ENCODE assay signal across 8 mouse cellular contexts in the genomic region with DNA sequence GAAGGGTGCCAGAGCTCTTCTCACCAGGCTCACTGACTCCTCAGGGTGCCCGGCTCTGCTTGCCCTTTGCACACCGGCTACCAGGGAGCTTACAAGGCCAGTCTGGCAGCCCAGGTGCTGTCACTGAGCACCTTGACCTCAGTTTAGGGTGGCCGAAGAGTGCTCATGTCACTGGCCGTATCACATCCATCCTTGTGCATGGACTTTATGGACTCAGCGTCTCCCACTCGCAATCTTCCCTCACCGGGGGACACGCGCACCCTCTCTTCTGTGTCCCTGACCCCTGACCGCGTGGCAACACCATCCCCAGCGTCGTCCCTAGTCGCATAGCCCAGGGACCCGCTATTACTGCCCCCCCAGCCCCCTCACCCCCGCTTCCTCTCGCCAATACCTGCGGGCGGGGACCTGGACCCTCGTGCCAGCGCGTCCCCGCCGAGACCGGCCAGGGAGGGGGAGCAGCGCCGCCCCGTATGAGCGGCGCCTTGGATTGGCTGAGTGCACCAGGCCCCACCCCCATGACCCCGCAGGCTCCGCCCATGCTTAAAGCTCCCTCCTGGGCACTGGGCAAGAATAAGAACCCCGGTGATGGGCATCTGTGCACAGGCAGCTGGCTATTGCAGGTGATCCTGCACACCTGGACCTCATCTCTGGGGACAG. TPM values are rescaled to one million over a fixed set of nuclear protein-coding genes. Genes with fewer than 3 reads are reported as not detected.
DNase-seq lines count a peak whose midpoint lies in the region; ATAC-seq and TF ChIP-seq lines count a peak whose summit lies in the region.

No protein-coding gene starts in this region.

- peak overlapping the region; percentile 46 for H3K9ac ChIP-seq in lung, embryonic 15.5 days

- H3K36me3 ChIP-seq in G1E (replicated peaks) = no peaks in the 10 kb centered on the region
- no peaks in the 10 kb centered on the region for H3K36me3 ChIP-seq in erythroblast, embryonic 14.5 days (ENCODE audit: control insufficient read depth)
- no peaks in the 10 kb centered on the region for H3K36me3 ChIP-seq in lung, embryonic 15.5 days

- no peaks in the 10 kb centered on the region for H3K9me3 ChIP-seq in G1E (replicated peaks)
- no peaks in the 10 kb centered on the region for H3K9me3 ChIP-seq in erythroblast, embryonic 14.5 days (ENCODE audit: control insufficient read depth, low read length)
- H3K9me3 ChIP-seq in lung, embryonic 15.5 days = no peaks in the 10 kb centered on the region

- intact Hi-C loops in heart, postnatal 10 days (cut with DNase I) = no loop called here

- peak overlapping the region; percentile 52; the same call in 1 of the 2 replicates for H3K4me3 ChIP-seq in G1E (ENCODE audit: low read depth, low read length)
- H3K4me3 ChIP-seq in erythroblast, embryonic 14.5 days (replicated peaks) = peak overlapping the region; percentile 55
- H3K4me3 ChIP-seq in lung, embryonic 15.5 days = peak overlapping the region; percentile 47

- no peak overlapping the region for H3K27ac ChIP-seq in lung, embryonic 15.5 days

- peak overlapping the region; percentile 90 for H3K4me2 ChIP-seq in lung, embryonic 15.5 days

- no peak for ATAC-seq in G1E (ENCODE audit: extremely low read depth, insufficient number of reproducible peaks, low FRiP score, poor library complexity, severe bottlenecking)
- ATAC-seq in lung, embryonic 15.5 days (ENCODE audit: borderline replicate concordance, extremely low read depth, low FRiP score, low TSS enrichment) = peak; percentile 77; the same call in 1 of the 2 replicates

- WGBS in lung, embryonic 15.5 days = 7% methylated on average over 33 of the region's 33 CpGs

- no peak for DNase-seq in G1E (ENCODE audit: low spot score)
- peak; percentile 84 for DNase-seq in adrenal gland, postnatal 25 days
- peak; percentile 61 to 69 for DNase-seq in heart, postnatal 10 days
- peak; percentile 80 to 86 for DNase-seq in kidney, postnatal 4 days
- DNase-seq in ovary, postnatal 36 days (ENCODE audit: low spot score) = peak; percentile 76
- no peak for DNase-seq in natural killer cell, adult 2 months (ENCODE audit: low spot score in 2 of 2)

- peaks cover 63% of the 10 kb centered on the region for H3K27me3 ChIP-seq in G1E (ENCODE audit: insufficient read depth, low read length)
- peaks cover 46% of the 10 kb centered on the region for H3K27me3 ChIP-seq in erythroblast, embryonic 14.5 days (ENCODE audit: control insufficient read depth)
- H3K27me3 ChIP-seq in lung, embryonic 15.5 days = peaks cover 13% of the 10 kb centered on the region

- TF ChIP-seq CTCF in G1E (IDR thresholded peaks at IDR 0.05; ENCODE audit: low read depth, low read length) = no peak

- peaks cover 41% of the 10 kb centered on the region for H3K4me1 ChIP-seq in G1E (ENCODE audit: insufficient read depth, low read depth, low read length)
- peaks cover 34% of the 10 kb centered on the region for H3K4me1 ChIP-seq in erythroblast, embryonic 14.5 days (ENCODE audit: control insufficient read depth)
- H3K4me1 ChIP-seq in lung, embryonic 15.5 days = peaks cover 9% of the 10 kb centered on the region

RNA-seq across cellular contexts. Expression of a gene that starts 6.4 kb away (rescaled TPM):
- total RNA-seq in G1E (2014; fragmentation: Nextera tagmentation) = not detected in 2 replicates
- total RNA-seq in G1E (2017) = 0.12 and 0.22 TPM in 2 replicates
- 0.02 and 0.03 TPM in 2 replicates for polyA plus RNA-seq in G1E (2012)
- 2.2 and 3.3 TPM in 2 replicates for total RNA-seq in adrenal gland, postnatal 25 days (2021)
- polyA plus RNA-seq in erythroblast, embryonic 14.5 days (2012) = 0.16 and 0.21 TPM in 2 replicates
- 1 to 10 TPM; 3.1 to 3.7 TPM for total RNA-seq in heart, postnatal 10 days (2021)
- 1.2 TPM in 2 replicates for polyA plus RNA-seq in lung, embryonic 15.5 days (2015; fragmentation: Nextera tagmentation; extraction: Ambion mirVana)

RNA-seq across cellular contexts. Expression of a gene that starts 17.1 kb away (rescaled TPM):
- total RNA-seq in G1E (2014; fragmentation: Nextera tagmentation) = 17.0 and 18.9 TPM in 2 replicates
- total RNA-seq in G1E (2017) = 16.1 and 16.7 TPM in 2 replicates
- polyA plus RNA-seq in G1E (2012) = 171 and 172 TPM in 2 replicates
- 54.6 and 57.5 TPM in 2 replicates for total RNA-seq in adrenal gland, postnatal 25 days (2021)
- 37.3 and 38.8 TPM in 2 replicates for polyA plus RNA-seq in erythroblast, embryonic 14.5 days (2012)
- total RNA-seq in heart, postnatal 10 days (2021) = 10 to 100 TPM; 40.9 to 41.1 TPM
- polyA plus RNA-seq in lung, embryonic 15.5 days (2015; fragmentation: Nextera tagmentation; extraction: Ambion mirVana) = 112 and 118 TPM in 2 replicates

RNA-seq across cellular contexts. Expression of a gene that starts 17.1 kb away (rescaled TPM):
- 7.4 and 19.6 TPM in 2 replicates for total RNA-seq in G1E (2014; fragmentation: Nextera tagmentation)
- 12.3 and 15.0 TPM in 2 replicates for total RNA-seq in G1E (2017)
- polyA plus RNA-seq in G1E (2012) = 78.9 and 92.7 TPM in 2 replicates
- total RNA-seq in adrenal gland, postnatal 25 days (2021) = 10.6 and 14.4 TPM in 2 replicates
- 28.7 and 50.4 TPM in 2 replicates for polyA plus RNA-seq in erythroblast, embryonic 14.5 days (2012)
- 10 to 100 TPM in 1 of 2 experiments, 1 to 10 TPM in 1; 4.7 to 18.5 TPM for total RNA-seq in heart, postnatal 10 days (2021)
- polyA plus RNA-seq in lung, embryonic 15.5 days (2015; fragmentation: Nextera tagmentation; extraction: Ambion mirVana) = 4.5 and 5.5 TPM in 2 replicates

RNA-seq across cellular contexts. Expression of a gene that starts 35.9 kb away (rescaled TPM):
- total RNA-seq in G1E (2014; fragmentation: Nextera tagmentation) (not detected in 2 replicates), G1E (2017) (0.06 TPM in 1 of 2 replicates, not detected in the other)
- 0.26 and 0.28 TPM in 2 replicates for polyA plus RNA-seq in G1E (2012)
- 0.09 TPM in 1 of 2 replicates, not detected in the other for total RNA-seq in adrenal gland, postnatal 25 days (2021)
- polyA plus RNA-seq in erythroblast, embryonic 14.5 days (2012) = 0.03 and 0.06 TPM in 2 replicates
- total RNA-seq in heart, postnatal 10 days (2021) = under 1 TPM in 1 of 2 experiments, not detected in 1; 0.10 TPM
- polyA plus RNA-seq in lung, embryonic 15.5 days (2015; fragmentation: Nextera tagmentation; extraction: Ambion mirVana) = 0.25 and 0.29 TPM in 2 replicates

RNA-seq across cellular contexts. Expression of a gene that starts 40.5 kb away (rescaled TPM):
- 12,197 and 12,967 TPM in 2 replicates for total RNA-seq in G1E (2014; fragmentation: Nextera tagmentation)
- 1,575 and 1,810 TPM in 2 replicates for total RNA-seq in G1E (2017)
- polyA plus RNA-seq in G1E (2012) = 3,365 and 5,482 TPM in 2 replicates
- total RNA-seq in adrenal gland, postnatal 25 days (2021) = 1,315 and 1,410 TPM in 2 replicates
- 441 and 685 TPM in 2 replicates for polyA plus RNA-seq in erythroblast, embryonic 14.5 days (2012)
- 1,000 to 10,000 TPM; 1,171 to 1,193 TPM for total RNA-seq in heart, postnatal 10 days (2021)
- polyA plus RNA-seq in lung, embryonic 15.5 days (2015; fragmentation: Nextera tagmentation; extraction: Ambion mirVana) = 4,502 and 4,535 TPM in 2 replicates

Comparison
In these comparisons a context has a peak if more than half of its experiments do, and no peak if none do; other contexts are left out.
1. DNase-seq: peak in adrenal gland, postnatal 25 days (single experiment), heart, postnatal 10 days (2 of 2), kidney, postnatal 4 days (2 of 2) and ovary, postnatal 36 days (single experiment); none in G1E (single experiment) and natural killer cell, adult 2 months (0 of 2).
2. Peak in every context shown above with its lines, with median percentiles within 50 percentile points of each other: H3K4me3 ChIP-seq.